ENCODE assay signal across 16 mouse cellular contexts in genomic region chr4:153651849-153652248, GRCm38 (mm10).
DNase-seq lines count a peak whose midpoint lies in the region; ATAC-seq and TF ChIP-seq lines count a peak whose summit lies in the region.
"Had no signal": no experiment of that assay in that cellular context is flagged by ENCODE, and none has a peak within 500 bp of the region (broad histone marks: within the 10 kb centered on the region; RNA-seq: fewer than 3 reads in every experiment).

No protein-coding gene starts in this region.

- no peak overlapping the region for H3K27ac ChIP-seq in heart, embryonic 11.5 days (ENCODE audit: low read depth, low read length)
- H3K27ac ChIP-seq in kidney, postnatal 0 days, result no peak overlapping the region
- no peak overlapping the region for H3K27ac ChIP-seq in layer of hippocampus, adult 2 months
- H3K27ac ChIP-seq: hindbrain, embryonic 13.5 days; liver, embryonic 14.5 days had no signal

- intact Hi-C loops in heart, postnatal 25 days (cut with DNase I), result no loop called here

- 8% methylated on average over 5 of the region's 5 CpGs for WGBS in heart, embryonic 11.5 days (ENCODE audit: insufficient replicate concordance)
- 5% methylated on average over 5 of the region's 5 CpGs for WGBS in kidney, postnatal 0 days

- no peak for TF ChIP-seq CTCF in kidney, postnatal 0 days (IDR thresholded peaks at IDR 0.05; ENCODE audit: low read depth)
- TF ChIP-seq CTCF in layer of hippocampus, adult 2 months (conservative IDR thresholded peaks at IDR 0.05), result no peak

- H3K36me3 ChIP-seq in heart, embryonic 11.5 days (ENCODE audit: control insufficient read depth, insufficient read depth, low read length), result no peaks in the 10 kb centered on the region
- no peaks in the 10 kb centered on the region for H3K36me3 ChIP-seq in kidney, postnatal 0 days (ENCODE audit: insufficient read depth, low read length)
- H3K36me3 ChIP-seq: hindbrain, embryonic 13.5 days had no signal

- peak overlapping the region; percentile 2; the same call in 1 of the 2 replicates for H3K4me2 ChIP-seq in heart, embryonic 11.5 days
- H3K4me2 ChIP-seq in kidney, postnatal 0 days (ENCODE audit: low read length), result no peak overlapping the region
- H3K4me2 ChIP-seq: hindbrain, embryonic 13.5 days had no signal

- ATAC-seq in heart, embryonic 11.5 days (replicated peaks; ENCODE audit: insufficient number of reproducible peaks, low FRiP score, low TSS enrichment), result no peak
- no peak for ATAC-seq in kidney, postnatal 0 days (replicated peaks; ENCODE audit: low FRiP score, low read depth)

- H3K27me3 ChIP-seq in heart, embryonic 11.5 days (ENCODE audit: control insufficient read depth, insufficient read depth, low read length), result no peaks in the 10 kb centered on the region
- no peaks in the 10 kb centered on the region for H3K27me3 ChIP-seq in kidney, postnatal 0 days (ENCODE audit: insufficient read depth, low read length)
- H3K27me3 ChIP-seq: hindbrain, embryonic 13.5 days had no signal

- H3K4me1 ChIP-seq in heart, embryonic 11.5 days (ENCODE audit: control insufficient read depth, insufficient read depth, low read length), result 0 out of 2 replicates have a peak, but pooled peaks cover 4% of the 10 kb centered on the region
- no peaks in the 10 kb centered on the region for H3K4me1 ChIP-seq in kidney, postnatal 0 days (replicated peaks; ENCODE audit: insufficient read depth, low read length)

- no peak overlapping the region for H3K9ac ChIP-seq in heart, embryonic 11.5 days (ENCODE audit: low read depth, low read length)
- H3K9ac ChIP-seq in kidney, postnatal 0 days (ENCODE audit: low read depth, low read length), result no peak overlapping the region
- H3K9ac ChIP-seq: hindbrain, embryonic 13.5 days; liver, embryonic 14.5 days had no signal

- H3K9me3 ChIP-seq in heart, embryonic 11.5 days (replicated peaks; ENCODE audit: control insufficient read depth, low read length), result no peaks in the 10 kb centered on the region
- H3K9me3 ChIP-seq in kidney, postnatal 0 days (replicated peaks; ENCODE audit: low read length), result no peaks in the 10 kb centered on the region
- H3K9me3 ChIP-seq: hindbrain, embryonic 13.5 days had no signal

- no peak overlapping the region for H3K4me3 ChIP-seq in heart, embryonic 11.5 days (ENCODE audit: low read depth, low read length)
- H3K4me3 ChIP-seq in kidney, postnatal 0 days (replicated peaks; ENCODE audit: low read depth, low read length), result no peak overlapping the region
- no peak overlapping the region for H3K4me3 ChIP-seq in layer of hippocampus, adult 2 months
- H3K4me3 ChIP-seq: hindbrain, embryonic 13.5 days had no signal

- DNase-seq in heart, postnatal 25 days (ENCODE audit: low spot score), result no peak
- DNase-seq in kidney, postnatal 0 days (ENCODE audit: low spot score), result peak; percentile 34
- no peak for DNase-seq in kidney, adult 9 months
- peak; percentile 24 for DNase-seq in retina, postnatal 1 day
- no peak for DNase-seq in retina, embryonic 14.5 days (ENCODE audit: low spot score)
- DNase-seq in T-cell, adult 2 months (ENCODE audit: low spot score), result no peak
- DNase-seq in layer of hippocampus, adult 2 months (ENCODE audit: low spot score in 2 of 2), result no peak
- DNase-seq: adrenal gland, adult 2 months; cerebellum, adult 18-20 months; gastrocnemius, postnatal 14 days; kidney, adult 18-20 months; right cerebral cortex, postnatal 14 days; thymus, postnatal 25 days had no signal

Comparison
In these comparisons a context has a peak if more than half of its experiments do, and no peak if none do; other contexts are left out.
1. DNase-seq: peak in kidney, postnatal 0 days (single experiment) and retina, postnatal 1 day (single experiment); none in heart, postnatal 25 days (single experiment), kidney, adult 9 months (single experiment), retina, embryonic 14.5 days (single experiment), T-cell, adult 2 months (single experiment) and layer of hippocampus, adult 2 months (0 of 2).